Mouse (Mus musculus): ENCODE measurements around the gene Olfr558. TPM values are rescaled to one million over a fixed set of nuclear protein-coding genes. Genes with fewer than 3 reads are reported as not detected.
A peak's percentile ranks its signal among the peaks of the same experiment; 100 is the strongest.

Gene Olfr558
- 0.08 and 0.15 TPM in 2 replicates for polyA plus RNA-seq (2015; fragmentation: Nextera tagmentation; extraction: Ambion mirVana)

- ATAC-seq (ENCODE audit: insufficient number of reproducible peaks, insufficient read depth, low FRiP score, low TSS enrichment, low read depth), result no peak
- no peaks in the 10 kb centered on the region for H3K4me1 ChIP-seq
- H3K27ac ChIP-seq, result no peak within 1 kb of the TSS
- H3K27me3 ChIP-seq, result no peaks in the 10 kb centered on the region
- H3K9ac ChIP-seq, result no peak within 1 kb of the TSS
- no peaks in the 10 kb centered on the region for H3K9me3 ChIP-seq
- no peak within 1 kb of the TSS for H3K4me2 ChIP-seq
- H3K36me3 ChIP-seq, result no peaks in the 10 kb centered on the region
- no peak within 1 kb of the TSS for H3K4me3 ChIP-seq
Measured at GRCm38 (mm10) chr7:102701915-102702314, at the start of gene Olfr558. Gene Olfr558, plus strand, starts transcription at chr7:102702215.

GRCm38 (mm10) chr7:102658523-102658922 lies 43.5 kb upstream of the Olfr558 start, which contains the start of gene Olfr555:
Gene Olfr555, plus strand, starts transcription at chr7:102658823.
- no peak for ATAC-seq (ENCODE audit: insufficient number of reproducible peaks, insufficient read depth, low FRiP score, low TSS enrichment, low read depth)
- 83% methylated on average over 1 of the region's 1 CpGs for WGBS
- H3K4me1 ChIP-seq, result no peaks in the 10 kb centered on the region
- no peaks in the 10 kb centered on the region for H3K27me3 ChIP-seq
- H3K4me3 ChIP-seq, result no peak within 1 kb of the TSS
- no peaks in the 10 kb centered on the region for H3K9me3 ChIP-seq
- H3K27ac ChIP-seq, result no peak within 1 kb of the TSS
- no peak within 1 kb of the TSS for H3K9ac ChIP-seq
- no peak within 1 kb of the TSS for H3K4me2 ChIP-seq
- H3K36me3 ChIP-seq, result no peaks in the 10 kb centered on the region

- Histone ChIP-seq H3K27ac (no peak within 1 kb of the TSS), H3K36me3 (no peaks in the 10 kb centered on the region), H3K4me1 (no peaks in the 10 kb centered on the region), H3K9ac (no peak within 1 kb of the TSS), H3K4me2 (no peak within 1 kb of the TSS), H3K4me3 (no peak within 1 kb of the TSS), H3K9me3 (no peaks in the 10 kb centered on the region), H3K27me3 (no peaks in the 10 kb centered on the region)
- ATAC-seq (ENCODE audit: insufficient number of reproducible peaks, insufficient read depth, low FRiP score, low TSS enrichment, low read depth), result no peak
- WGBS, result 61% methylated on average over 3 of the region's 3 CpGs
Measured at GRCm38 (mm10) chr7:102664599-102664998, 37.4 kb upstream of the Olfr558 start, which contains the start of gene Olfr556. Gene Olfr556, plus strand, starts transcription at chr7:102664899.

- no peak for ATAC-seq (ENCODE audit: insufficient number of reproducible peaks, insufficient read depth, low FRiP score, low TSS enrichment, low read depth)
- H3K27ac ChIP-seq, result no peak overlapping the region
- no peak overlapping the region for H3K4me2 ChIP-seq
- H3K4me1 ChIP-seq, result no peaks in the 10 kb centered on the region
- no peaks in the 10 kb centered on the region for H3K36me3 ChIP-seq
- 37% methylated on average over 2 of the region's 2 CpGs for WGBS
- no peak overlapping the region for H3K9ac ChIP-seq
- no peaks in the 10 kb centered on the region for H3K27me3 ChIP-seq
- H3K9me3 ChIP-seq, result no peaks in the 10 kb centered on the region
- no peak overlapping the region for H3K4me3 ChIP-seq
Measured at GRCm38 (mm10) chr7:102665378-102665777, 36.6 kb upstream of the Olfr558 start.

- ATAC-seq (ENCODE audit: insufficient number of reproducible peaks, insufficient read depth, low FRiP score, low TSS enrichment, low read depth), result no peak
- no peak overlapping the region for H3K9ac ChIP-seq
- 81% methylated on average over 2 of the region's 2 CpGs for WGBS
Measured at GRCm38 (mm10) chr7:102676225-102676624, 25.8 kb upstream of the Olfr558 start.

GRCm38 (mm10) chr7:102681916-102682315 lies 20.1 kb upstream of the Olfr558 start:
- ATAC-seq (ENCODE audit: insufficient number of reproducible peaks, insufficient read depth, low FRiP score, low TSS enrichment, low read depth), result no peak
- no peak overlapping the region for H3K4me3 ChIP-seq
- H3K4me1 ChIP-seq, result no peaks in the 10 kb centered on the region
- no peak overlapping the region for H3K4me2 ChIP-seq
- 93% methylated on average over 1 of the region's 1 CpGs for WGBS
- no peak overlapping the region for H3K9ac ChIP-seq
- H3K27me3 ChIP-seq, result no peaks in the 10 kb centered on the region
- peaks cover 16% of the 10 kb centered on the region for H3K36me3 ChIP-seq
- no peak overlapping the region for H3K27ac ChIP-seq
- H3K9me3 ChIP-seq, result no peaks in the 10 kb centered on the region

More at GRCm38 (mm10) chr7:102676225-102676624, 25.8 kb upstream of the Olfr558 start:
- no peaks in the 10 kb centered on the region for H3K27me3 ChIP-seq
- H3K4me2 ChIP-seq, result no peak overlapping the region
- H3K36me3 ChIP-seq, result peaks cover 5% of the 10 kb centered on the region
- H3K27ac ChIP-seq, result no peak overlapping the region
- no peak overlapping the region for H3K4me3 ChIP-seq
- H3K9me3 ChIP-seq, result no peaks in the 10 kb centered on the region
- no peaks in the 10 kb centered on the region for H3K4me1 ChIP-seq

GRCm38 (mm10) chr7:102686944-102687501 lies 15.0 kb upstream of the Olfr558 start, which contains the start of gene Trim68:
Gene Trim68, minus strand, starts transcription at chr7:102687327.
- no peaks in the 10 kb centered on the region for H3K9me3 ChIP-seq
- H3K27me3 ChIP-seq, result no peaks in the 10 kb centered on the region
- H3K4me2 ChIP-seq, result peak within 1 kb of the TSS; percentile 69
- H3K4me1 ChIP-seq, result no peaks in the 10 kb centered on the region
- peak within 1 kb of the TSS; percentile 81 for H3K27ac ChIP-seq
- peaks cover 7% of the 10 kb centered on the region; the same call in 1 of the 2 replicates for H3K36me3 ChIP-seq
- peak within 1 kb of the TSS; percentile 81 for H3K9ac ChIP-seq
- ATAC-seq (ENCODE audit: insufficient number of reproducible peaks, insufficient read depth, low FRiP score, low TSS enrichment, low read depth), result peak; percentile 99
- H3K4me3 ChIP-seq, result peak within 1 kb of the TSS; percentile 68
- WGBS, result 0% methylated on average over 40 of the region's 40 CpGs

GRCm38 (mm10) chr7:102695358-102696125 lies 6.5 kb upstream of the Olfr558 start, which contains the start of gene Olfr557:
Gene Olfr557, plus strand, starts transcription at chr7:102695910.
- H3K4me2 ChIP-seq, result no peak within 1 kb of the TSS
- no peaks in the 10 kb centered on the region for H3K9me3 ChIP-seq
- 76% methylated on average over 5 of the region's 5 CpGs for WGBS
- H3K27me3 ChIP-seq, result no peaks in the 10 kb centered on the region
- H3K27ac ChIP-seq, result no peak within 1 kb of the TSS
- H3K4me3 ChIP-seq, result no peak within 1 kb of the TSS
- no peak within 1 kb of the TSS for H3K9ac ChIP-seq
- no peaks in the 10 kb centered on the region for H3K36me3 ChIP-seq
- ATAC-seq (ENCODE audit: insufficient number of reproducible peaks, insufficient read depth, low FRiP score, low TSS enrichment, low read depth), result no peak
- no peaks in the 10 kb centered on the region for H3K4me1 ChIP-seq

- no peak overlapping the region for H3K9ac ChIP-seq
- 87% methylated on average over 7 of the region's 7 CpGs for WGBS
- H3K9me3 ChIP-seq, result no peaks in the 10 kb centered on the region
- H3K4me2 ChIP-seq, result no peak overlapping the region
- H3K4me1 ChIP-seq, result no peaks in the 10 kb centered on the region
- no peaks in the 10 kb centered on the region for H3K27me3 ChIP-seq
- H3K36me3 ChIP-seq, result no peaks in the 10 kb centered on the region
- no peak for ATAC-seq (ENCODE audit: insufficient number of reproducible peaks, insufficient read depth, low FRiP score, low TSS enrichment, low read depth)
- no peak overlapping the region for H3K27ac ChIP-seq
- H3K4me3 ChIP-seq, result no peak overlapping the region
Measured at GRCm38 (mm10) chr7:102698461-102698860, 3.6 kb upstream of the Olfr558 start.

- Histone ChIP-seq H3K4me2 (no peak within 1 kb of the TSS), H3K9me3 (no peaks in the 10 kb centered on the region), H3K27ac (no peak within 1 kb of the TSS), H3K4me3 (no peak within 1 kb of the TSS), H3K9ac (no peak within 1 kb of the TSS), H3K4me1 (no peaks in the 10 kb centered on the region), H3K36me3 (no peaks in the 10 kb centered on the region), H3K27me3 (no peaks in the 10 kb centered on the region)
- 45% methylated on average over 1 of the region's 1 CpGs for WGBS
- no peak for ATAC-seq (ENCODE audit: insufficient number of reproducible peaks, insufficient read depth, low FRiP score, low TSS enrichment, low read depth)
Measured at GRCm38 (mm10) chr7:102718970-102719369, 17.0 kb downstream of the Olfr558 start, which contains the start of gene Olfr33. Gene Olfr33, minus strand, starts transcription at chr7:102719070.

- ATAC-seq (ENCODE audit: insufficient number of reproducible peaks, insufficient read depth, low FRiP score, low TSS enrichment, low read depth), result no peak
- Histone ChIP-seq H3K27me3 (no peaks in the 10 kb centered on the region), H3K4me1 (no peaks in the 10 kb centered on the region), H3K36me3 (no peaks in the 10 kb centered on the region), H3K4me3 (no peak within 1 kb of the TSS), H3K9me3 (no peaks in the 10 kb centered on the region), H3K27ac (no peak within 1 kb of the TSS), H3K4me2 (no peak within 1 kb of the TSS), H3K9ac (no peak within 1 kb of the TSS)
Measured at GRCm38 (mm10) chr7:102727391-102727790, 25.4 kb downstream of the Olfr558 start, which contains the start of gene Olfr559. Gene Olfr559, minus strand, starts transcription at chr7:102727491.

- H3K4me1 ChIP-seq, result no peaks in the 10 kb centered on the region
- no peak overlapping the region for H3K4me2 ChIP-seq
- no peak; the same call in 1 of the 2 replicates for ATAC-seq (ENCODE audit: insufficient number of reproducible peaks, insufficient read depth, low FRiP score, low TSS enrichment, low read depth)
- no peaks in the 10 kb centered on the region for H3K9me3 ChIP-seq
- no peak overlapping the region for H3K27ac ChIP-seq
- no peaks in the 10 kb centered on the region for H3K27me3 ChIP-seq
- no peaks in the 10 kb centered on the region for H3K36me3 ChIP-seq
- H3K4me3 ChIP-seq, result no peak overlapping the region
- H3K9ac ChIP-seq, result no peak overlapping the region
- 74% methylated on average over 1 of the region's 1 CpGs for WGBS
Measured at GRCm38 (mm10) chr7:102733793-102734192, 31.8 kb downstream of the Olfr558 start.
